Mouse (Mus musculus): ENCODE results near the gene Osbp2.

Gene Osbp2

GRCm38 (mm10) chr11:3862661-3863453 is 846 bp downstream of the Osbp2 start:
- no peak for DNase-seq (ENCODE audit: low spot score in 2 of 2)

- DNase-seq (ENCODE audit: low spot score in 2 of 2), result no peak
Measured at GRCm38 (mm10) chr11:3860361-3860760, 3.3 kb downstream of the Osbp2 start.

- DNase-seq (ENCODE audit: low spot score in 2 of 2), result no peak
Measured at GRCm38 (mm10) chr11:3859778-3860177, 3.9 kb downstream of the Osbp2 start.

- DNase-seq (ENCODE audit: low spot score in 2 of 2), result no peak
Measured at GRCm38 (mm10) chr11:3857902-3858301, 5.8 kb downstream of the Osbp2 start.

- DNase-seq (ENCODE audit: low spot score in 2 of 2), result no peak
Measured at GRCm38 (mm10) chr11:3855846-3856245, 7.9 kb downstream of the Osbp2 start.

GRCm38 (mm10) chr11:3854156-3854555 is 9.5 kb downstream of the Osbp2 start:
- no peak for DNase-seq (ENCODE audit: low spot score in 2 of 2)

- peak; percentile 30 to 54 for DNase-seq (ENCODE audit: low spot score in 2 of 2)
Measured at GRCm38 (mm10) chr11:3853481-3854034, 10.1 kb downstream of the Osbp2 start.

- DNase-seq (ENCODE audit: low spot score in 2 of 2), result no peak
Measured at GRCm38 (mm10) chr11:3853031-3853430, 10.7 kb downstream of the Osbp2 start.

GRCm38 (mm10) chr11:3851872-3852271 is 11.8 kb downstream of the Osbp2 start:
- DNase-seq (ENCODE audit: low spot score in 2 of 2), result no peak

GRCm38 (mm10) chr11:3850746-3851277 is 12.9 kb downstream of the Osbp2 start:
- no peak for DNase-seq (ENCODE audit: low spot score in 2 of 2)

GRCm38 (mm10) chr11:3850315-3850614 is 13.4 kb downstream of the Osbp2 start:
- DNase-seq (ENCODE audit: low spot score in 2 of 2), result peak in 1 of 2 experiments; percentile 19

GRCm38 (mm10) chr11:3849469-3850314 is 14.0 kb downstream of the Osbp2 start:
- no peak for DNase-seq (ENCODE audit: low spot score in 2 of 2)

GRCm38 (mm10) chr11:3846351-3846750 is 17.4 kb downstream of the Osbp2 start:
- DNase-seq (ENCODE audit: low spot score in 2 of 2), result no peak

GRCm38 (mm10) chr11:3843943-3844734 is 19.6 kb downstream of the Osbp2 start:
- no peak for DNase-seq (ENCODE audit: low spot score in 2 of 2)

GRCm38 (mm10) chr11:3835271-3835670 is 28.4 kb downstream of the Osbp2 start:
- DNase-seq (ENCODE audit: low spot score in 2 of 2), result no peak

- DNase-seq (ENCODE audit: low spot score in 2 of 2), result no peak
Measured at GRCm38 (mm10) chr11:3834421-3835098, 29.1 kb downstream of the Osbp2 start.

- no peak for DNase-seq (ENCODE audit: low spot score in 2 of 2)
Measured at GRCm38 (mm10) chr11:3833544-3834420, 29.9 kb downstream of the Osbp2 start.

GRCm38 (mm10) chr11:3832193-3832901 is 31.4 kb downstream of the Osbp2 start:
- no peak for DNase-seq (ENCODE audit: low spot score in 2 of 2)

- DNase-seq (ENCODE audit: low spot score in 2 of 2), result no peak
Measured at GRCm38 (mm10) chr11:3829736-3830135, 34.0 kb downstream of the Osbp2 start.
